Mouse (Mus musculus) liver, postnatal 0 days (tissue): ENCODE measurements around the gene Zfp580.

ENCODE experiments used
- CTCF ChIP-seq: sonication (generic); IDR thresholded peaks from 2 replicates; pipeline ENCODE4 v1.5.1; 2016; ENCODE audit warnings: antibody characterized with exemption, low read depth
- EP300 ChIP-seq: IDR thresholded peaks from 2 replicates; pipeline ENCODE4 v1.6.1; 2016; ENCODE audit warnings: antibody characterized with exemption, low read depth, mild to moderate bottlenecking

- TF ChIP-seq CTCF (no peak), EP300 (no peak)
Measured at GRCm38 (mm10) chr7:5073586-5073985, 22.2 kb downstream of the Zfp580 start.
